Mouse (Mus musculus) liver, embryonic 15.5 days (tissue): Measurements from ENCODE around the gene Elavl3. TPM values are rescaled to one million over a fixed set of nuclear protein-coding genes. Genes with fewer than 3 reads are reported as not detected.
"Not testable (repeated sequence)": the region's sequence is repeated elsewhere in the genome, so short reads cannot be mapped to it uniquely, and the experiment has no call there.

Source experiments
- ATAC-seq: fragments of 200-750 bp; cut with Nextera tagmentation; 2 replicates; pipeline ENCODE4 v1.8.0; 2017; ENCODE audit warnings: moderate number of reproducible peaks, mild to moderate bottlenecking, moderate library complexity; ENCODE audit not compliant: insufficient read depth
- H3K27ac ChIP-seq: fragments of 300-500 bp; sonication (generic); replicated peaks from 2 replicates; pipeline ENCODE4 v1.5.1; 2015; ENCODE audit warnings: mild to moderate bottlenecking, inconsistent platforms
- H3K27me3 ChIP-seq: fragments of 300-500 bp; sonication (generic); 2 replicates; pipeline ENCODE4 v1.6.1; 2015; ENCODE audit warnings: mild to moderate bottlenecking, inconsistent platforms
- H3K36me3 ChIP-seq: fragments of 300-500 bp; sonication (generic); replicated peaks from 2 replicates; pipeline ENCODE4 v1.6.1; 2015; ENCODE audit warnings: moderate library complexity, mild to moderate bottlenecking, inconsistent platforms
- H3K4me1 ChIP-seq: fragments of 300-500 bp; sonication (generic); replicated peaks from 2 replicates; pipeline ENCODE4 v1.6.1; 2015; ENCODE audit warnings: inconsistent platforms
- H3K4me2 ChIP-seq: fragments of 300-500 bp; sonication (generic); 2 replicates; pipeline ENCODE4 v1.6.1; 2015; ENCODE audit warnings: moderate library complexity, mild to moderate bottlenecking, inconsistent platforms
- H3K4me3 ChIP-seq: fragments of 300-500 bp; sonication (generic); replicated peaks from 2 replicates; pipeline ENCODE4 v1.5.1; 2015; ENCODE audit warnings: mild to moderate bottlenecking, inconsistent platforms
- H3K9ac ChIP-seq: fragments of 300-500 bp; sonication (generic); 2 replicates; pipeline ENCODE4 v1.6.1; 2015; ENCODE audit warnings: moderate library complexity, mild to moderate bottlenecking, inconsistent platforms
- H3K9me3 ChIP-seq: fragments of 300-500 bp; sonication (generic); replicated peaks from 2 replicates; pipeline ENCODE4 v1.6.1; 2016; ENCODE audit warnings: inconsistent platforms
- WGBS: fragments of 180-500 bp; shearing (Covaris S2); methylation state at CpG from one replicate; pipeline ENCODE4 v1.1.7; 2015; ENCODE audit warnings: mixed read lengths; ENCODE audit not compliant: insufficient replicate concordance; 5-methylcytosine and 5-hydroxymethylcytosine counted together
- polyA plus RNA-seq: library from polyadenylated mRNA; unstranded; fragments of >200 nt; fragmentation: Nextera tagmentation; extraction: Ambion mirVana; gene quantifications from 2 replicates; pipeline ENCODE4 v1.2.1, GENCODE M21; 2015

Gene Elavl3
- polyA plus RNA-seq, 1 experiment from 2014 or later, result 0.02 TPM

DNA sequence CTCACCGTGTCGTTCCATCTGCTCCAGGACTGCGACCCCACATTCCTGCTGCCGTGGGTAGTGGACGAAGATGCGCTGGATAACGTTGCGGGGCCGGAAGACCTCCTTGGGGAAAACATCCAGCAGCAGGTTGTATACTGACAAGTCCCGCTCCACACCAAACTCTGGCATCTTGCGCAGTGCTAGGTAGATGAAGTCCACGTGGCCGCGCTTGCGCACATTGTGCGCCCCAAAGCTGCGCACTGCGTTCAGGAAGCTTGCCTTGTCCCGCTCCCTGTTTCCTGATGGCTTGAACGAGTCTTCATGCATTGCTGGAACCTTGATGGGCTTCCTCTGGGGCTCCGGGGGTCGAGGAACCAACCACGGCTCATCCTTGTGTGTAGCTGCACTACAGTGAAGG, 24.4 kb upstream of the Elavl3 start:
- peaks cover 11% of the 10 kb centered on the region; the same call in 1 of the 2 replicates for H3K4me1 ChIP-seq
- H3K4me2 ChIP-seq, result no peak overlapping the region
- H3K36me3 ChIP-seq, result peaks cover 37% of the 10 kb centered on the region
- ATAC-seq, result no peak
- H3K4me3 ChIP-seq, result no peak overlapping the region
- H3K27me3 ChIP-seq, result no peaks in the 10 kb centered on the region
- no peak overlapping the region for H3K9ac ChIP-seq
- 84% methylated on average over 23 of the region's 23 CpGs for WGBS
- H3K27ac ChIP-seq, result no peak overlapping the region
- no peaks in the 10 kb centered on the region for H3K9me3 ChIP-seq

DNA sequence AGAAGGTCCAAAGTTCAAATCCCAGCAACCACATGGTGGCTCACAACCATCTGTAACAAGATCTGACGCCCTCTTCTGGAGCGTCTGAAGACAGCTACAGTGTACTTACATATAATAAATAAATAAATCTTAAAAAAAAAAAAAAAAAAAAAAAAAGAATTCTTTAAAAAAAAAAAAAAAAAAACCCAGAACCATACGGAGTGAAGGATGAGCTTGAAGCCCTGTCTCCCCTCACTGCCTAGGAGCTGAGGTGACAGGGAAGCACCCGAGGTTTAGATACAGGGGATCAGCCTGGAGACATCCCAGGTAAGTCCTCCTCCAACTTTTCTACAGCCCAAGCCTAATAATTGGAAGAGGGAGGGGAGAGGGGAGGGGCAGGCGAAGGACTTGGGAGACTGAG, 24.0 kb upstream of the Elavl3 start:
- H3K27ac ChIP-seq, H3K9me3 ChIP-seq, H3K27me3 ChIP-seq, H3K4me2 ChIP-seq, ATAC-seq, H3K9ac ChIP-seq, H3K4me3 ChIP-seq: not testable (repeated sequence)
- Histone ChIP-seq H3K36me3 (peaks cover 37% of the 10 kb centered on the region), H3K4me1 (peaks cover 11% of the 10 kb centered on the region; the same call in 1 of the 2 replicates)
- 66% methylated on average over 5 of the region's 5 CpGs for WGBS

DNA sequence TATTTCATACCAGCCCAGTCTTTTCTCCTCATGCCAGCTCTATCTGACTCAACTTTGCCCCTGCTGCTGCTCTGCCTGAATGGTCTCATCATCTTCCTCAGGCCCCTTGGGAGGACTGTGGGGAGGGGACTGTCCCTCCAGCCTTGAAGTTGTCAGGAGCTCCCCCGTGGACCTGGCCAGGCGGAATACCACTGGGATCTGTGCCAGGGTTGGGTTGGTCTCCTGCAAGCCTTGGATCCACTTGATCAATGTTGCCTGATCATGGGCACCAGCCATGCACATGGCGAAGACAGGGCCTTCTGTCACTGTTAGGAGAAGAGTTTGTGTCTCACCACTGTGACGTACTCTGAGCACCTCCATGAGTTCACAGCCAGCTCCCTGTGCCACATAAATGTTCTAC, 20.5 kb upstream of the Elavl3 start:
- no peak for ATAC-seq
- Histone ChIP-seq H3K27ac (no peak overlapping the region), H3K4me3 (no peak overlapping the region), H3K4me1 (peaks cover 23% of the 10 kb centered on the region), H3K4me2 (no peak overlapping the region), H3K9ac (no peak overlapping the region), H3K27me3 (no peaks in the 10 kb centered on the region), H3K36me3 (peaks cover 43% of the 10 kb centered on the region), H3K9me3 (no peaks in the 10 kb centered on the region)
- WGBS, result 86% methylated on average over 4 of the region's 4 CpGs

GRCm38 (mm10) chr9:22070791-22071573, 19.2 kb upstream of the Elavl3 start, which contains the start of the genes Gm49318 and Zfp653:
Gene Gm49318, minus strand, starts transcription at chr9:22071259.
Gene Zfp653, minus strand, starts transcription at chr9:22071376.
- peak; percentile 93 for ATAC-seq
- Histone ChIP-seq H3K9ac (peak within 1 kb of the TSS; percentile 84), H3K9me3 (no peaks in the 10 kb centered on the region), H3K36me3 (peaks cover 38% of the 10 kb centered on the region), H3K4me2 (peak within 1 kb of the TSS; percentile 76), H3K4me1 (peaks cover 25% of the 10 kb centered on the region), H3K27ac (peak within 1 kb of the TSS; percentile 95), H3K27me3 (no peaks in the 10 kb centered on the region), H3K4me3 (peak within 1 kb of the TSS; percentile 79)
- WGBS, result under 1% methylated on average over 86 of the region's 87 CpGs

DNA sequence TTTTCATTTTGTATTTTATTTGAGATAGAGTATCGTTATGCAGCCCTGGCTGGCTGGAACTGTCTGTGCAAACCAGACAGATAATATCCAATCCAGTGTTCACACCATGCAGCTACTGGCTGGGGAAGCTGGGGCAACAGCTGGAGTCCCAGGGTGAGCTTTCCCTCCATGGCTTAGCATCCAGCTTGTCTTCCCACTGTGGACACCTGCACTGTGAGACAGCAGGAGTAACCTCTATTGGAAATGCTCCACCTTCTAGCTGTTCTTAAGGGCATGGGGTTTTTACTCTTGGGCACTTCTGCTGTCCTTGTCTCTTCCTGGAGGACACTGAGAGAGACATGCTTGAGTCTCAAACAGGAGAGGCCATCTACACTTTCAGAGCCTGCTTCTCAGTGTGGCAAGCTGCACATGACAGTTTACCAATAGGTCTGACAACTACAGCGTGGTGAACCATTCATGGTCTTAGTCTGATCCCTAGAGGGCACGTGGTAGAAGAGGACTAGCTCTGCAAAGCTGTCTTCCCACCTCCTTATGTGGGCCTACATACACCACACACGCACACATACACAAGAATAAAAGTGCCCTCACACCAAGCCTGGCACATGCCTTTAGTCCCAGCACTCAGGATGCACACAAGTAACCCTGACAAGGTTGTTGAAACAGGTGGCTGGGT, 18.2 kb upstream of the Elavl3 start:
- Histone ChIP-seq H3K9ac (peak overlapping the region; percentile 84; the same call in 1 of the 2 replicates), H3K4me1 (peaks cover 27% of the 10 kb centered on the region), H3K27me3 (no peaks in the 10 kb centered on the region), H3K4me2 (peak overlapping the region; percentile 76), H3K36me3 (peaks cover 41% of the 10 kb centered on the region), H3K27ac (peak overlapping the region; percentile 95), H3K4me3 (peak overlapping the region; percentile 79), H3K9me3 (no peaks in the 10 kb centered on the region)
- ATAC-seq, result no peak
- 63% methylated on average over 4 of the region's 4 CpGs for WGBS

GRCm38 (mm10) chr9:22067195-22067594, 15.4 kb upstream of the Elavl3 start:
- peaks cover 50% of the 10 kb centered on the region for H3K36me3 ChIP-seq
- no peak overlapping the region for H3K27ac ChIP-seq
- H3K9me3 ChIP-seq, result no peaks in the 10 kb centered on the region
- no peak overlapping the region for H3K4me3 ChIP-seq
- no peak overlapping the region for H3K4me2 ChIP-seq
- no peaks in the 10 kb centered on the region for H3K27me3 ChIP-seq
- H3K9ac ChIP-seq, result no peak overlapping the region
- 83% methylated on average over 5 of the region's 5 CpGs for WGBS
- peaks cover 25% of the 10 kb centered on the region for H3K4me1 ChIP-seq
- ATAC-seq, result no peak

- H3K27me3 ChIP-seq, result no peaks in the 10 kb centered on the region
- H3K4me3 ChIP-seq, result no peak overlapping the region
- H3K9ac ChIP-seq, result no peak overlapping the region
- peaks cover 56% of the 10 kb centered on the region for H3K36me3 ChIP-seq
- no peaks in the 10 kb centered on the region for H3K9me3 ChIP-seq
- no peak overlapping the region for H3K27ac ChIP-seq
- peaks cover 18% of the 10 kb centered on the region for H3K4me1 ChIP-seq
- WGBS, result 56% methylated on average over 3 of the region's 3 CpGs
- H3K4me2 ChIP-seq, result no peak overlapping the region
- no peak for ATAC-seq
These were observed 14.6 kb upstream of the Elavl3 start for GRCm38 (mm10) chr9:22066433-22066832.

DNA sequence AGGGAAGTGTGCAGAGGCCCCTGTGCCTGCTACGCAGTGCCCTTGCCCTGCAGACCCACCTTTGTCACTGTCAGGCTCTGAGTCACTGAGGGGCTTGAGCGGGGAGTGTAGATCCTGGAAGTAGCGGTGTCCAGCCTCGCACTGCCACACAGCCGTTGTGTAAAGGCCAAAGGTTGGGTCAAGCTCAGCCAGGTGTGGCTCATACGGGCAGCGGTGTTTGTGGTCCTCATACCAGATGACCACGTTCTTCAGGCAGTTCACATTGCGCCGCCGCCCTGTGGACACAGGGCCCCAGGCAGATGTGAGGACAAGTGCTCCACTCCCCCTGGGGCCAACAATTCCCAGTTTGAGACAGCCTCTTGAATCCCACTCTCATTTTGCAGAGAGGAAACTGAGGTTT, 13.8 kb upstream of the Elavl3 start:
- no peaks in the 10 kb centered on the region for H3K9me3 ChIP-seq
- peaks cover 17% of the 10 kb centered on the region for H3K4me1 ChIP-seq
- peak overlapping the region; percentile 8; the same call in 1 of the 2 replicates for H3K27ac ChIP-seq
- ATAC-seq, result peak; percentile 13; the same call in 1 of the 2 replicates
- H3K27me3 ChIP-seq, result no peaks in the 10 kb centered on the region
- peaks cover 63% of the 10 kb centered on the region for H3K36me3 ChIP-seq
- H3K4me3 ChIP-seq, result no peak overlapping the region
- no peak overlapping the region for H3K9ac ChIP-seq
- WGBS, result 69% methylated on average over 11 of the region's 11 CpGs
- 0 out of 2 replicates have a peak overlapping the region, but pooled peaks have one; percentile 10 for H3K4me2 ChIP-seq

DNA sequence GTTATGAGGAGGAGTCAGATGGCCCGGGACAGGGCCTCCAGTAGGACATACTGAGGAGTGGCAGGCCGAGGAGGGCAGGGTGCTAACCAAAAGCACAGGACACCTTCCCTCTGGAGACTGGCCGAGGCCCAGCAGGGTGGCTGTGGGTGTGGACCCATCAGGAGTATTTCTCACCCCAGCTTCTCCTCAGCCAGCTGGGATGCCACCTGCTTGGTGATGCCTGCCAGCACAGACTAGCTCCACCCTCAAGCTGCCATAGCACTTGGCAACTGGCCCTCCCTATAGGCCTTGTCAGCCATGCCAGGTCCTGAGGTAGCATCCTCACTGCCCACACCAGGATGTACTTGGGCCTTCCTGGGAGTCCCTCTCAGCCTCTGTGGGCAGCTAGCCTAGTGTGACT, 12.5 kb upstream of the Elavl3 start:
- Histone ChIP-seq H3K4me2 (no peak overlapping the region), H3K4me3 (no peak overlapping the region), H3K27ac (no peak overlapping the region), H3K9ac (no peak overlapping the region), H3K27me3 (no peaks in the 10 kb centered on the region), H3K4me1 (peaks cover 4% of the 10 kb centered on the region), H3K9me3 (no peaks in the 10 kb centered on the region), H3K36me3 (peaks cover 70% of the 10 kb centered on the region)
- ATAC-seq, result no peak
- 81% methylated on average over 3 of the region's 3 CpGs for WGBS

GRCm38 (mm10) chr9:22061339-22061738, 9.5 kb upstream of the Elavl3 start:
- Histone ChIP-seq H3K36me3 (peaks cover 77% of the 10 kb centered on the region), H3K4me3 (no peak overlapping the region), H3K27me3 (no peaks in the 10 kb centered on the region), H3K9me3 (no peaks in the 10 kb centered on the region), H3K9ac (no peak overlapping the region), H3K4me1 (peaks cover 4% of the 10 kb centered on the region), H3K4me2 (no peak overlapping the region), H3K27ac (no peak overlapping the region)
- 65% methylated on average over 2 of the region's 2 CpGs for WGBS
- ATAC-seq, result no peak

GRCm38 (mm10) chr9:22058011-22058424, 6.2 kb upstream of the Elavl3 start:
- Histone ChIP-seq H3K9me3 (no peaks in the 10 kb centered on the region), H3K4me3 (no peak overlapping the region), H3K4me1 (peaks cover 13% of the 10 kb centered on the region), H3K4me2 (no peak overlapping the region), H3K36me3 (peaks cover 50% of the 10 kb centered on the region), H3K27me3 (peaks cover 30% of the 10 kb centered on the region), H3K9ac (no peak overlapping the region), H3K27ac (no peak overlapping the region)
- ATAC-seq, result no peak
- 78% methylated on average over 9 of the region's 9 CpGs for WGBS
